Mouse (Mus musculus): Measurements from ENCODE around the gene Atp6v0e. TPM values are rescaled to one million over a fixed set of nuclear protein-coding genes. Genes with fewer than 3 reads are reported as not detected.

Gene Atp6v0e
- polyA plus RNA-seq, 1 experiment from 2014 or later = 216 TPM

DNA sequence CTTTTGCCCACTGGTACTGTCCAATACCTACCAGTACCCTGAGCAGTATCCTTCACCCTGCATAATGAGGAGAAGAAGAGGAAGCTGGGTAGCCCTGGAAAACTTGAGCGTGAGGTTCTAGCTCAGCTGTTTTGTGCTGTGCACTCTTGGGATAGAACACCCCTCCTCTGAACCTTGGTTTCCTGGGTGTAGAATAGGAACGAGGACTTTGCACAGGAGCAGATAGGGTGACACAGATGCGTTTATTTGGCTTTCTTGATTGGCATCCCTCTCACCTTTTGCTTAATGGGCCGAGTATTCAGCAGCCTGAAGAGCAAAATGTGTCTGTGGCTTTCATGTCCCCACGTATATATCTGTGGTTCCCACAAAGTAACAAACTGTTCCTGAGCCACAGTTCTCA, 41.1 kb upstream of the Atp6v0e start:
- Histone ChIP-seq H3K9me3 (ENCODE audit: control insufficient read depth, low read length) (no peaks in the 10 kb centered on the region), H3K27me3 (replicated peaks; ENCODE audit: control insufficient read depth, insufficient read depth, low read length) (no peaks in the 10 kb centered on the region), H3K27ac (ENCODE audit: low read depth) (no peak overlapping the region), H3K4me3 (ENCODE audit: low read depth, low read length) (no peak overlapping the region), H3K36me3 (ENCODE audit: control insufficient read depth, insufficient read depth, low read length) (peaks cover 63% of the 10 kb centered on the region), H3K4me1 (replicated peaks; ENCODE audit: control insufficient read depth, insufficient read depth, low read length) (0 out of 2 replicates have a peak, but pooled peaks cover 2% of the 10 kb centered on the region), H3K9ac (ENCODE audit: low read length) (no peak overlapping the region), H3K4me2 (ENCODE audit: low read length) (no peak overlapping the region)
- ATAC-seq (replicated peaks; ENCODE audit: low FRiP score, low TSS enrichment, low read depth) (no peak), DNase-seq (ENCODE audit: low spot score) (no peak)
- 86% methylated on average over 5 of the region's 5 CpGs for WGBS

DNA sequence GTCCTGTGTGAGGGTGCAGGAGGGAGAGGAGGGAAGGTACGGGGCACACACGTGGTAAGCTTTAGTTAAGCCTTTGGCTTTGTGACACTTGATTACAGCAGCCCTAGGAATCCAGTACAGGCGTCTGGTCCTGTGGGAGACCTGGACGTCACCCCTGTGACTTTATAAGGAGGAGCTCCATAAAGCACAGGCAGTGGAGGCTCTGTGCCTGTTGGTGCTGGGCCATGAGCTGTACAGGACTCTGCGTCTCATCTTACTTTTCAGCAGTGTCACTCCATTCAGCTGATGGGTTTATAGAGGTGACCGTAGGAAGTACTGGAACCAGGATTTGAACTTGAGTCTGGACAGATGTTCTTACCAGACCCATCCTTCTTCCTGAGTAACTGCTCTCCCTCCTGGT, 39.0 kb upstream of the Atp6v0e start:
- DNase-seq (ENCODE audit: low spot score) (no peak), ATAC-seq (replicated peaks; ENCODE audit: low FRiP score, low TSS enrichment, low read depth) (no peak)
- Histone ChIP-seq H3K36me3 (ENCODE audit: control insufficient read depth, insufficient read depth, low read length) (peaks cover 64% of the 10 kb centered on the region), H3K27ac (ENCODE audit: low read depth) (no peak overlapping the region), H3K27me3 (replicated peaks; ENCODE audit: control insufficient read depth, insufficient read depth, low read length) (no peaks in the 10 kb centered on the region), H3K4me3 (ENCODE audit: low read depth, low read length) (no peak overlapping the region), H3K4me2 (ENCODE audit: low read length) (no peak overlapping the region), H3K9me3 (ENCODE audit: control insufficient read depth, low read length) (no peaks in the 10 kb centered on the region), H3K4me1 (replicated peaks; ENCODE audit: control insufficient read depth, insufficient read depth, low read length) (0 out of 2 replicates have a peak, but pooled peaks cover 2% of the 10 kb centered on the region), H3K9ac (ENCODE audit: low read length) (no peak overlapping the region)
- WGBS = 89% methylated on average over 6 of the region's 6 CpGs

DNA sequence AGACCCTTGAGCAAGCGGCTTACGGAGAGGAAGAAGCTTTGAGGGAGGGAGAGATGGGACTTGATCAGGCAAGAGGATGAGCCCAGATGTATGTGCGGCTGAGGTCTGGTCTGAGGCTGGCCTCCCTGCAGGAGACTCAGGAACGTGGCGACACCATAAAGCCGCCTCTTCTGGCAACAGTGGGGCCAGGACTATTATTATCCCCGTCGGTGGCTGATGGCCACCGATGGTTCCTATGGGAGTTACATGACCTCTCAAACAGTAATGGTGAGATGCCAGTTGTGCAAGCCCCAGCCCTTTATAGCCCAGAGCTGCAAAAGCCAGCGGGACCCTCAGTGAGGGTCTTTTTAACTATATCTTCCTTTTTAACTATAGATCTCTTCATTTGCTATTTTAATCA, 38.0 kb upstream of the Atp6v0e start:
- Histone ChIP-seq H3K4me3 (ENCODE audit: low read depth, low read length) (no peak overlapping the region), H3K4me1 (replicated peaks; ENCODE audit: control insufficient read depth, insufficient read depth, low read length) (0 out of 2 replicates have a peak, but pooled peaks cover 2% of the 10 kb centered on the region), H3K36me3 (ENCODE audit: control insufficient read depth, insufficient read depth, low read length) (peaks cover 70% of the 10 kb centered on the region), H3K9me3 (ENCODE audit: control insufficient read depth, low read length) (no peaks in the 10 kb centered on the region), H3K27me3 (replicated peaks; ENCODE audit: control insufficient read depth, insufficient read depth, low read length) (no peaks in the 10 kb centered on the region), H3K9ac (ENCODE audit: low read length) (no peak overlapping the region), H3K4me2 (ENCODE audit: low read length) (no peak overlapping the region), H3K27ac (ENCODE audit: low read depth) (no peak overlapping the region)
- no peak for ATAC-seq (replicated peaks; ENCODE audit: low FRiP score, low TSS enrichment, low read depth)
- WGBS = 90% methylated on average over 10 of the region's 10 CpGs
- DNase-seq (ENCODE audit: low spot score) = no peak

DNA sequence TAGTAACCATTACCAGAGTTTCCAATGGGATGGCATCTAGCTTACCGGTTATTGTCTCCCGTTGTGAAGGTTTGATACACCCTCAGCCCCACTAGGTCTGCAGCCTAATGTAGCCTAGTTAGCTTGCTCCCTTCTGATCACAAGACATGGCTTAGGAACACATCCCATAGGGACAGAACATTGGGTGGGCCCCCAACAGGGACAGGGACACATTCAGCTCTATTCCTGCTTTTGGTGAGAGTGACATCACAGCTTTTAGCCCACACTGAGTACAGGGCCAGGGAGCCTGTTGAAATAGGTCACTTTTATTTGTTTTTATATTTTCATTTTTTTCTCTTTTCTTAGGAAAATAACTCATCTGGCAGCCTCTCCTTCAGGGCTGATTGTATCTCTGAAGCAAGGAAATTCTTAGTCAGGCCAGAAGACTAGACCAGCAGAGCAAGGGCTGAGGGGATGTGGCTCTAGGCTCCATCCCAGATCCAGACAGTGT, 37.5 kb upstream of the Atp6v0e start:
- Histone ChIP-seq H3K4me2 (ENCODE audit: low read length) (no peak overlapping the region), H3K4me3 (ENCODE audit: low read depth, low read length) (no peak overlapping the region), H3K27me3 (replicated peaks; ENCODE audit: control insufficient read depth, insufficient read depth, low read length) (no peaks in the 10 kb centered on the region), H3K4me1 (replicated peaks; ENCODE audit: control insufficient read depth, insufficient read depth, low read length) (0 out of 2 replicates have a peak, but pooled peaks cover 2% of the 10 kb centered on the region), H3K36me3 (ENCODE audit: control insufficient read depth, insufficient read depth, low read length) (peaks cover 74% of the 10 kb centered on the region), H3K9ac (ENCODE audit: low read length) (no peak overlapping the region), H3K9me3 (ENCODE audit: control insufficient read depth, low read length) (no peaks in the 10 kb centered on the region), H3K27ac (ENCODE audit: low read depth) (no peak overlapping the region)
- WGBS = 93% methylated on average over 2 of the region's 2 CpGs
- no peak for ATAC-seq (replicated peaks; ENCODE audit: low FRiP score, low TSS enrichment, low read depth)
- no peak for DNase-seq (ENCODE audit: low spot score)

DNA sequence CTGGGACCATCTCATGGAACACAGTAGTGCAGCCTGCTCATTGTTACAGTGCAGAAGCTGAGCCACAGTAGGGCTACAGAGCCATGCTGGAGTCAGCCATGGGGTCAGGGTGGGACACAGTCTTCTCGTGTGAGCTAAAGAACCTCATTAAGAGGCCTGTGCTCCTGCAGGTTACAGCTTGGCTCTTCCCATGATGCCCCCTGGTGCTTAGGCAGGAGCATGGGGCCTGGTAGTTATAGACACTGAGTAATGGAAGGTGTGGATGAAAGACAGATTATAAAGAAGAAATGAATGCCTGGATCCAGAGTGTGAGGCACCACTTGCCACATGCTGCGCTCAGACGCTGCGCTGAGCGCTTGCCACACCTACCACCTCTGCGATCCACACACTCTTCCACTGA, 34.6 kb upstream of the Atp6v0e start:
- no peak for ATAC-seq (replicated peaks; ENCODE audit: low FRiP score, low TSS enrichment, low read depth)
- Histone ChIP-seq H3K9ac (ENCODE audit: low read length) (no peak overlapping the region), H3K9me3 (ENCODE audit: control insufficient read depth, low read length) (no peaks in the 10 kb centered on the region), H3K36me3 (ENCODE audit: control insufficient read depth, insufficient read depth, low read length) (peaks cover 90% of the 10 kb centered on the region), H3K27me3 (replicated peaks; ENCODE audit: control insufficient read depth, insufficient read depth, low read length) (no peaks in the 10 kb centered on the region), H3K27ac (ENCODE audit: low read depth) (no peak overlapping the region), H3K4me2 (ENCODE audit: low read length) (no peak overlapping the region), H3K4me1 (replicated peaks; ENCODE audit: control insufficient read depth, insufficient read depth, low read length) (no peaks in the 10 kb centered on the region), H3K4me3 (ENCODE audit: low read depth, low read length) (no peak overlapping the region)
- no peak for DNase-seq (ENCODE audit: low spot score)
- WGBS = 88% methylated on average over 6 of the region's 6 CpGs

DNA sequence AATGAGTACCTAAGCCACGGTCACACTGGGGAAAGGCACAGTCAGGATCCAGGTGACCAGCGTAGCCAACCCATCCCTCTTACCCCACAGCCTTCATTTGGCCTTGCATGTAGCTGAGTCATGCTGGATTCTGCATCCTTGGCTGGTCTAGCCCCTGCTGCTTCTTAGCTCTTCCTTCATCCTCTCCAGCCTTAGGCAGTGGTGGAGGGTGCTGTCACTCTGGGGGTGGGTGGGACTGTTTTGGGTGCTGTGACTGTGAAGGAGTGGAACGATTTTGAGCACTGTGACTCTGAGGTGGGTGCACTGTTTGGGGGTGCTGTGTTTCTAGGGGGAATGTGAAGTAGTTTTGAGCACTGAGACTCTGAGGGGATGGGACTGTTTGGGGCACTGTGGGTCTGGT, 34.1 kb upstream of the Atp6v0e start:
- no peak for DNase-seq (ENCODE audit: low spot score)
- Histone ChIP-seq H3K9ac (ENCODE audit: low read length) (no peak overlapping the region), H3K4me3 (ENCODE audit: low read depth, low read length) (no peak overlapping the region), H3K9me3 (ENCODE audit: control insufficient read depth, low read length) (no peaks in the 10 kb centered on the region), H3K36me3 (ENCODE audit: control insufficient read depth, insufficient read depth, low read length) (peaks cover 90% of the 10 kb centered on the region), H3K4me1 (replicated peaks; ENCODE audit: control insufficient read depth, insufficient read depth, low read length) (no peaks in the 10 kb centered on the region), H3K4me2 (ENCODE audit: low read length) (no peak overlapping the region), H3K27ac (ENCODE audit: low read depth) (no peak overlapping the region), H3K27me3 (replicated peaks; ENCODE audit: control insufficient read depth, insufficient read depth, low read length) (no peaks in the 10 kb centered on the region)
- ATAC-seq (replicated peaks; ENCODE audit: low FRiP score, low TSS enrichment, low read depth) = no peak
- 98% methylated on average over 3 of the region's 3 CpGs for WGBS

DNA sequence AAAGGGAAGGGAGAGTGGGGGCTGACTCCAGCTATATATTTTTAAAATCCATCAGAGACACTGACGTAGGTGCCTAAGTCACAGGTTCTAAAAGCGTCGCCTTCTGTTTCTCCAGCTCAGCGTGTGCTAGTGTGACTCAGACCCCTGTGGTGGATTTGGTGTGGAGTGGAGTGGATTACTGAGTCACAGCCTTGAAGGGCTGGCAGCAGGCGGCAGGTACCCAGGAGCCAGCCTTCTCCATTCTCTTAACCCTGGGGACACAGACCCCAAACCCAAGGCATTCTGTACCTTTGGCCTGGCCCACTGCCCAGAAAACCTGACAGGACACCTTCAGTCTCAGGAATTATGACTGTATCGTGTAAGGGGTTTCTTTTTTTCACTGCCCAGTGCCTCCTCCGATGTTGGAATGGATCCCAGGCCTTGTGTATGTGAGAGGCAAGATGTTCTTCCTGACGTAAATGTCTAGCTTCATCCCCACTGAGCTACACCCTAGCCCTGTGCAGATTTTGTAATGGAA, 31.2 kb upstream of the Atp6v0e start:
- H3K27ac ChIP-seq (ENCODE audit: low read depth) = no peak overlapping the region
- WGBS = 78% methylated on average over 8 of the region's 8 CpGs

DNA sequence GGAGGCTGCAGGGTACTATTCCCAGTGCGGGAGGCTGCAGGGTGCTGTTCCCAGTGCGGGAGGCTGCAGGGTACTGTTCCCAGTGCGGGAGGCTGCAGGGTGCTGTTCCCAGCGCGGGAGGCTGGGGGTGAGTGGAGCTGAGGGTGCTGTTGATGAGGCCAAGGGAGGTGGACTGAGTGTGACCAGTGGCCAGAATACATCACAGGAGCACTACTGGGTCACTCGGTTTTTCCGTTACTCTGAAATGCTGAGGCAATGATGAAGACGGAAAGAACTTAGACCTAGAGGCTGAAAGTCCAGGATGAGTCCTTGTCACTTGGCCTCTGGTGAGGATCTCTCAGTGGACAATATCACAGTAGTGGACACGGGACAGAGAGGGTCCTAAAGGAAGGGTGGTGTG, 29.8 kb upstream of the Atp6v0e start:
- DNase-seq (ENCODE audit: low spot score) = no peak
- H3K4me1 ChIP-seq (replicated peaks; ENCODE audit: control insufficient read depth, insufficient read depth, low read length) = no peaks in the 10 kb centered on the region
- no peak for ATAC-seq (replicated peaks; ENCODE audit: low FRiP score, low TSS enrichment, low read depth)
- no peak overlapping the region for H3K4me2 ChIP-seq (ENCODE audit: low read length)
- H3K9ac ChIP-seq (ENCODE audit: low read length) = no peak overlapping the region
- no peaks in the 10 kb centered on the region for H3K9me3 ChIP-seq (ENCODE audit: control insufficient read depth, low read length)
- H3K27ac ChIP-seq (ENCODE audit: low read depth) = no peak overlapping the region
- H3K4me3 ChIP-seq (ENCODE audit: low read depth, low read length) = no peak overlapping the region
- H3K27me3 ChIP-seq (replicated peaks; ENCODE audit: control insufficient read depth, insufficient read depth, low read length) = no peaks in the 10 kb centered on the region
- 92% methylated on average over 9 of the region's 9 CpGs for WGBS
- peaks cover 86% of the 10 kb centered on the region for H3K36me3 ChIP-seq (ENCODE audit: control insufficient read depth, insufficient read depth, low read length)

More for the DNA sequence above, 31.2 kb upstream of the Atp6v0e start:
- Histone ChIP-seq H3K9me3 (ENCODE audit: control insufficient read depth, low read length) (no peaks in the 10 kb centered on the region), H3K27me3 (replicated peaks; ENCODE audit: control insufficient read depth, insufficient read depth, low read length) (no peaks in the 10 kb centered on the region), H3K36me3 (ENCODE audit: control insufficient read depth, insufficient read depth, low read length) (peaks cover 90% of the 10 kb centered on the region), H3K4me3 (ENCODE audit: low read depth, low read length) (no peak overlapping the region), H3K9ac (ENCODE audit: low read length) (no peak overlapping the region), H3K4me2 (ENCODE audit: low read length) (no peak overlapping the region), H3K4me1 (replicated peaks; ENCODE audit: control insufficient read depth, insufficient read depth, low read length) (no peaks in the 10 kb centered on the region)
- no peak for ATAC-seq (replicated peaks; ENCODE audit: low FRiP score, low TSS enrichment, low read depth)
- DNase-seq (ENCODE audit: low spot score) = no peak

DNA sequence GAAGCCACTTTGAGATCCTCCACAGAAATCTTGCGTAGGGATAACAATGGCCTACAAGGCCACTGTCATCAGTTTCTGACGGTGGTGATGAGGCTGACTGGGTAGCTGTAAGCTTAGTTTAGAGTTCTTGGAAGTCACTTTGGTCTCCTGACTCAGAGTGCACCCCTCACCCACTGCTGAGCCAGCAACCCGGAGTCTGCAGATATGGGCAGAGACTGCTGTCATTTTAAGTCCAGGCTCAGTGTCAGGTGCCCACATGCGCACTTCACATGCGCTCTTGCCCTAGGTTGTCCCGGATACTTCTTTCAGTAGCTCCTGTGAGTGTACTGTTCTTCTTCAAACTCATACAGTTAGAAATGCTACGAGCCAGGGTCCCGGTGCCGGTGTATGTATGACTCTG, 29.1 kb upstream of the Atp6v0e start:
- no peaks in the 10 kb centered on the region for H3K4me1 ChIP-seq (replicated peaks; ENCODE audit: control insufficient read depth, insufficient read depth, low read length)
- no peaks in the 10 kb centered on the region for H3K27me3 ChIP-seq (replicated peaks; ENCODE audit: control insufficient read depth, insufficient read depth, low read length)
- H3K4me3 ChIP-seq (ENCODE audit: low read depth, low read length) = no peak overlapping the region
- H3K4me2 ChIP-seq (ENCODE audit: low read length) = no peak overlapping the region
- no peak for DNase-seq (ENCODE audit: low spot score)
- no peak overlapping the region for H3K27ac ChIP-seq (ENCODE audit: low read depth)
- ATAC-seq (replicated peaks; ENCODE audit: low FRiP score, low TSS enrichment, low read depth) = no peak
- peaks cover 82% of the 10 kb centered on the region for H3K36me3 ChIP-seq (ENCODE audit: control insufficient read depth, insufficient read depth, low read length)
- H3K9me3 ChIP-seq (ENCODE audit: control insufficient read depth, low read length) = no peaks in the 10 kb centered on the region
- WGBS = 92% methylated on average over 9 of the region's 9 CpGs
- H3K9ac ChIP-seq (ENCODE audit: low read length) = no peak overlapping the region
